Mouse (Mus musculus) heart, adult 10 weeks (tissue): ENCODE data around the gene Ropn1. TPM values are rescaled to one million over a fixed set of nuclear protein-coding genes. Genes with fewer than 3 reads are reported as not detected.

ENCODE experiments used
- polyA plus RNA-seq: library from polyadenylated mRNA; stranded (reverse); fragments of 350-450 nt; fragmentation: Illumina TruSeq; extraction: RNeasy Lipid Tissue Mini Kit (QIAGEN cat#74804); gene quantifications from one replicate; pipeline ENCODE4 v1.2.3, GENCODE M21; 2014; ENCODE audit warnings: low read depth, low replicate concordance

Ropn1 gene
- polyA plus RNA-seq, result not detected

DNA sequence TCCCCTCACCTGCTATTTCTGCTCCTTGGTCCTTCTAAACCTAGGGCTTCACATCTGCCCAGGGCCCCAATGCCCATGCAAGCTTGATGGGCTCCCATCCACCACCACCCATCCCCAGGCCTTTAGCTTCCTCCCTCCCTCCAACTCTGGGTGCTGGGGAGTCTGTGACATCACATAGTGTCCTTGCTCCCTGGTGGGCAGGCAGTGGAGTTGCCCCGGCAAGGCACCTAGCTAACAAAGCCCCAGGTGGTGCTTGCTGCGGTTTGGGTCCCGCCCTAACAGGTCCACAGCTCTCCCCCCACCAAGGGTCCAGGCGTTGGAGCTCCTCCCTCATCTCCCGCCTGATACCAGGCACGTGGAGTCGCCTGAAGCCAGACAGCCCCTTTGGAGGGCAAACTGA lies at the start of gene Ropn1:
Gene Ropn1 (plus strand): TSS at position 301 of the 400 bp plus-strand sequence.

DNA sequence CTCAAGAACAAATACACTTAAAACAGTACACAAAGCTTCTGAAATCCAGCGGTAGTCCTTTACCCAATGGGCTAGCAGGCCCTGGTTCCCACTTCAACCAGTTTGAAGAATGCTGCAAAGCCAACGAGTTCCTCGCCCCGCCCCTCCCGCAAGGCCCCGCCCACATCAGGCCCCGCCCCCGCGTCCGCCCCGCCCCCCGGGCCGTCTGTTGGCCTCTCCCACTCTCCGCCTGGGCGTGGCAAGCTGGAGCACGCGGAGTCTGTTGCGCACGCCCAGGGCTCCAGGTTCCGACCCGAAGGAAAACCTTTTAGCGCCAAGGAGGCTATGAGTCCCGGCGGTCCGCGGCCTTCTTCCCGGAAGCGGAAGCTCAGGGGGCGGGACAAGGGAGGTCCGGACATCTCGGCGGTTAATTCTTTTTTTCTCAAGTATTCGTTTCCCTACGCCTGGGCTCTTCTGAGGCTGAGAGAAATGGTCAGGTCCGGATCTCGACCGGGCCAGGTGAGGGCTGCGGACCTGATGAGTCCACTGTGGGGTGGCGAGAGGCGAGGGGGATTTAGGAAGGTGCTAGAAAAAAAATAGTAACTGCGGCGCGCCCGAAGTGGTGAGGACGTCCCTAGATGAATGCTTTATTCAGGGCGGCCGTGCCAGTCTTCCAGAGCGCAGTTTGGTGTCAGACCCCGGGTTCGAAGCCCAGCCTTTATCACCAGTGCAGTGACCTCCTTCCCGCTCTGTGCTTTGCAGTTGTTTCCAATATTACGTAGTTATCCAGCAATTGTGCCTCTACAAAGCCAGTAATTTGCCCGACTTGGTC lies 40.8 kb downstream of the Ropn1 start, which contains the start of gene Ccdc14:
Gene Ccdc14 (plus strand): TSS at position 283 of the 811 bp plus-strand sequence.

Other genes with a start within 250 kb of the Ropn1 start
- gene Kalrn, start 76.4 kb upstream of the Ropn1 start, polyA plus RNA-seq, result 14.8 TPM
- 2.8 TPM for gene Ccdc14, start 40.7 kb downstream of the Ropn1 start, polyA plus RNA-seq
- gene Mylk, start 95.3 kb downstream of the Ropn1 start, polyA plus RNA-seq, result 21.0 TPM